ENCODE assay signal across 16 mouse cellular contexts in the genomic region with DNA sequence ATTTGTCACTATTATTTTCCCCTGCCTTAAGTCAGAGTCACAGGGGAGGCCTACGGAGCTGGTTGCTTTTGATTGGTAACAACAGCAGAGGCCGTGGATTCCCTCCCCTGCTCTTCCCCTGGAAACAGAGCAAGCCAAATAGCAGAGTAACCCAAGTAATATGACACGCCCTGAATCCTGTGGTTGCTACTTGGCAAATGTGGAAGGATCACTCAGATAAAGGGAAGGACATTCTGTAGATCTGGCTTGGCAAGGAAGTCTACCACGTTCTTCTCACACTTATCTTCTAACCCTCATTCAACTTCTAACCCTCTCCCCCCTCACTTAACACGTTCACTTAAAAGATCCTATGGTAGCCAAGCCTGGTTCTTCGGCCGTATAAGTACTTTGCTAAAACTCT. TPM values are rescaled to one million over a fixed set of nuclear protein-coding genes. Genes with fewer than 3 reads are reported as not detected.
DNase-seq lines count a peak whose midpoint lies in the region; ATAC-seq and TF ChIP-seq lines count a peak whose summit lies in the region.
"Had no signal": no experiment of that assay in that cellular context is flagged by ENCODE, and none has a peak within 500 bp of the region (broad histone marks: within the 10 kb centered on the region; RNA-seq: fewer than 3 reads in every experiment).

No protein-coding gene starts in this region.

- no peak overlapping the region for H3K4me3 ChIP-seq in kidney, postnatal 0 days (replicated peaks; ENCODE audit: low read depth, low read length)
- H3K4me3 ChIP-seq in heart, embryonic 14.5 days (ENCODE audit: control insufficient read depth in 1 of 2, insufficient read depth in 1 of 2, low read depth in 1 of 2, low read length in 2 of 2) = no peak overlapping the region
- H3K4me3 ChIP-seq in liver, postnatal 0 days (ENCODE audit: low read depth, low read length) = no peak overlapping the region
- H3K4me3 ChIP-seq: layer of hippocampus, adult 2 months; limb, embryonic 12.5 days; megakaryocyte, embryonic 14.5 days had no signal

- no peaks in the 10 kb centered on the region for H3K4me1 ChIP-seq in kidney, postnatal 0 days (replicated peaks; ENCODE audit: insufficient read depth, low read length)
- peaks cover 0 to 4% of the 10 kb centered on the region in 2 experiments; a peak in 1 of 4 replicates for H3K4me1 ChIP-seq in heart, embryonic 14.5 days (ENCODE audit: control insufficient read depth in 2 of 2, insufficient read depth in 2 of 2, low read length in 2 of 2)
- H3K4me1 ChIP-seq in liver, postnatal 0 days (ENCODE audit: insufficient read depth) = peaks cover 4% of the 10 kb centered on the region
- H3K4me1 ChIP-seq: limb, embryonic 12.5 days had no signal

- TF ChIP-seq EP300 in liver, postnatal 0 days (IDR thresholded peaks at IDR 0.05; ENCODE audit: low read depth) = peak; percentile 45; the same call in 1 of the 2 replicates

- H3K9ac ChIP-seq in kidney, postnatal 0 days (ENCODE audit: low read depth, low read length) = no peak overlapping the region
- no peak overlapping the region for H3K9ac ChIP-seq in heart, embryonic 14.5 days (ENCODE audit: low read length)
- 0 out of 2 replicates have a peak overlapping the region, but pooled peaks have one; percentile 18 for H3K9ac ChIP-seq in liver, postnatal 0 days (replicated peaks)
- H3K9ac ChIP-seq: limb, embryonic 12.5 days had no signal

- DNase-seq in kidney, postnatal 0 days (ENCODE audit: low spot score) = peak; percentile 46
- no peak for DNase-seq in kidney, postnatal 14 days
- DNase-seq in Muller cell, postnatal 12 days (ENCODE audit: inconsistent ontology term) = peak; percentile 17
- peak; percentile 31 for DNase-seq in liver, postnatal 0 days
- DNase-seq in cerebellum, adult 11 months = no peak
- no peak for DNase-seq in spleen, postnatal 4 days (ENCODE audit: low spot score in 2 of 2)
- DNase-seq: adrenal gland, postnatal 25 days; cerebellum, adult 8-10 months; gastrocnemius, postnatal 14 days; right cerebral cortex, adult 18-20 months had no signal

- H3K27me3 ChIP-seq in kidney, postnatal 0 days (ENCODE audit: insufficient read depth, low read length) = no peaks in the 10 kb centered on the region
- no peaks in the 10 kb centered on the region for H3K27me3 ChIP-seq in heart, embryonic 14.5 days (ENCODE audit: control insufficient read depth, insufficient read depth, low read length)
- H3K27me3 ChIP-seq in liver, postnatal 0 days (ENCODE audit: insufficient read depth, low read length) = no peaks in the 10 kb centered on the region
- H3K27me3 ChIP-seq: limb, embryonic 12.5 days; megakaryocyte, embryonic 14.5 days had no signal

- TF ChIP-seq CTCF in kidney, postnatal 0 days (IDR thresholded peaks at IDR 0.05; ENCODE audit: low read depth) = no peak
- no peak for TF ChIP-seq CTCF in liver, postnatal 0 days (IDR thresholded peaks at IDR 0.05; ENCODE audit: low read depth)

- WGBS in kidney, postnatal 0 days = 57% methylated on average over 7 of the region's 7 CpGs
- 51% methylated on average over 7 of the region's 7 CpGs for WGBS in heart, embryonic 14.5 days
- 43% methylated on average over 7 of the region's 7 CpGs for WGBS in liver, postnatal 0 days (ENCODE audit: insufficient replicate concordance)

- H3K36me3 ChIP-seq in kidney, postnatal 0 days (ENCODE audit: insufficient read depth, low read length) = 0 out of 2 replicates have a peak, but pooled peaks cover 5% of the 10 kb centered on the region
- H3K36me3 ChIP-seq in heart, embryonic 14.5 days (ENCODE audit: control insufficient read depth, insufficient read depth, low read length) = peaks cover 29% of the 10 kb centered on the region
- H3K36me3 ChIP-seq in liver, postnatal 0 days (replicated peaks; ENCODE audit: insufficient read depth, low read length) = peaks cover 6% of the 10 kb centered on the region; the same call in 1 of the 2 replicates

- H3K27ac ChIP-seq in kidney, postnatal 0 days = no peak overlapping the region
- no peak overlapping the region for H3K27ac ChIP-seq in heart, embryonic 14.5 days (replicated peaks in 1 of 2; ENCODE audit: control insufficient read depth in 1 of 2, insufficient read depth in 1 of 2, low read depth in 2 of 2, low read length in 2 of 2)
- H3K27ac ChIP-seq in liver, postnatal 0 days (ENCODE audit: low read depth) = peak overlapping the region; percentile 60
- H3K27ac ChIP-seq: layer of hippocampus, adult 2 months; limb, embryonic 12.5 days had no signal

- H3K9me3 ChIP-seq in kidney, postnatal 0 days (replicated peaks; ENCODE audit: low read length) = no peaks in the 10 kb centered on the region
- H3K9me3 ChIP-seq in heart, embryonic 14.5 days (ENCODE audit: control insufficient read depth, low read length) = no peaks in the 10 kb centered on the region
- no peaks in the 10 kb centered on the region for H3K9me3 ChIP-seq in liver, postnatal 0 days (ENCODE audit: low read length)
- H3K9me3 ChIP-seq: limb, embryonic 12.5 days; megakaryocyte, embryonic 14.5 days had no signal

- H3K4me2 ChIP-seq in kidney, postnatal 0 days (ENCODE audit: low read length) = no peak overlapping the region
- H3K4me2 ChIP-seq in heart, embryonic 14.5 days (ENCODE audit: low read length) = no peak overlapping the region
- peak overlapping the region; percentile 18; the same call in 1 of the 2 replicates for H3K4me2 ChIP-seq in liver, postnatal 0 days (ENCODE audit: low read depth, low read length)
- H3K4me2 ChIP-seq: limb, embryonic 12.5 days had no signal

- no peak for ATAC-seq in kidney, postnatal 0 days (replicated peaks; ENCODE audit: low FRiP score, low read depth)
- ATAC-seq in heart, embryonic 14.5 days (ENCODE audit: insufficient number of reproducible peaks, insufficient read depth, low FRiP score, low read depth) = peak; percentile 17; the same call in 1 of the 2 replicates
- peak; percentile 71 for ATAC-seq in liver, postnatal 0 days
- no peak for ATAC-seq in activated CD4-positive, CD25-positive, alpha-beta regulatory T cell, adult 4 months
- ATAC-seq: inflammation-experienced regulatory T-cells, adult 6 months had no signal

RNA-seq across cellular contexts. Expression of a gene that starts 24.6 kb away (rescaled TPM):
- 63.2 and 63.7 TPM in 2 replicates for polyA plus RNA-seq in kidney, postnatal 0 days (2015; fragmentation: Nextera tagmentation; extraction: Ambion mirVana)
- 63.5 and 67.9 TPM in 2 replicates for polyA plus RNA-seq in heart, embryonic 14.5 days (2014; fragmentation: Nextera tagmentation; extraction: Ambion mirVana)
- 25.2 and 29.6 TPM in 2 replicates for polyA plus RNA-seq in liver, postnatal 0 days (2015; fragmentation: Nextera tagmentation; extraction: Ambion mirVana)
- polyA plus RNA-seq in activated CD4-positive, CD25-positive, alpha-beta regulatory T cell, adult 4 months (2017; shearing (Covaris generic)) = 10 to 100 TPM; 17.1 to 22.3 TPM

RNA-seq across cellular contexts. Expression of a gene that starts 24.8 kb away (rescaled TPM):
- 27.9 and 28.6 TPM in 2 replicates for polyA plus RNA-seq in kidney, postnatal 0 days (2015; fragmentation: Nextera tagmentation; extraction: Ambion mirVana)
- 20.7 and 20.9 TPM in 2 replicates for polyA plus RNA-seq in heart, embryonic 14.5 days (2014; fragmentation: Nextera tagmentation; extraction: Ambion mirVana)
- 8.5 and 9.8 TPM in 2 replicates for polyA plus RNA-seq in liver, postnatal 0 days (2015; fragmentation: Nextera tagmentation; extraction: Ambion mirVana)
- polyA plus RNA-seq in activated CD4-positive, CD25-positive, alpha-beta regulatory T cell, adult 4 months (2017; shearing (Covaris generic)) = 10 to 100 TPM; 13.9 to 18.2 TPM

RNA-seq across cellular contexts. Expression of a gene that starts 31.3 kb away (rescaled TPM):
- polyA plus RNA-seq in kidney, postnatal 0 days (2015; fragmentation: Nextera tagmentation; extraction: Ambion mirVana) = 2,429 and 2,697 TPM in 2 replicates
- polyA plus RNA-seq in heart, embryonic 14.5 days (2014; fragmentation: Nextera tagmentation; extraction: Ambion mirVana) = 788 and 789 TPM in 2 replicates
- 750 and 799 TPM in 2 replicates for polyA plus RNA-seq in liver, postnatal 0 days (2015; fragmentation: Nextera tagmentation; extraction: Ambion mirVana)
- 1,000 to 10,000 TPM; 2,967 to 3,416 TPM for polyA plus RNA-seq in activated CD4-positive, CD25-positive, alpha-beta regulatory T cell, adult 4 months (2017; shearing (Covaris generic))

Comparison
In these comparisons a context has a peak if more than half of its experiments do, and no peak if none do; other contexts are left out.
1. DNase-seq: peak in kidney, postnatal 0 days (single experiment), Muller cell, postnatal 12 days (single experiment) and liver, postnatal 0 days (single experiment); none in kidney, postnatal 14 days (single experiment), cerebellum, adult 11 months (single experiment) and spleen, postnatal 4 days (0 of 2).
2. ATAC-seq: peak in heart, embryonic 14.5 days (single experiment) and liver, postnatal 0 days (single experiment); none in kidney, postnatal 0 days (single experiment) and activated CD4-positive, CD25-positive, alpha-beta regulatory T cell, adult 4 months (single experiment).